Mouse (Mus musculus) thymus, adult 2 months (tissue): ENCODE data around the gene Mterf1b. TPM values are rescaled to one million over a fixed set of nuclear protein-coding genes. Genes with fewer than 3 reads are reported as not detected.
"Not testable (repeated sequence)": the region's sequence is repeated elsewhere in the genome, so short reads cannot be mapped to it uniquely, and the experiment has no call there.

ENCODE experiments used
- DNase-seq: peaks from one replicate; pipeline ENCODE4 v3.0.0; 2021
- H3K27ac ChIP-seq: fragments of 200-500 bp; 2 replicates; pipeline ENCODE4 v1.5.1; 2012; ENCODE audit warnings: low read length, control low read depth; ENCODE audit not compliant: control insufficient read depth, insufficient read depth
- H3K27me3 ChIP-seq: fragments of 200-500 bp; 2 replicates; pipeline ENCODE4 v1.6.1; 2012; ENCODE audit warnings: mild to moderate bottlenecking, low read length, moderate library complexity, mixed read lengths; ENCODE audit not compliant: control insufficient read depth, insufficient read depth
- H3K36me3 ChIP-seq: fragments of 200-500 bp; 2 replicates; pipeline ENCODE4 v1.6.1; 2012; ENCODE audit warnings: mild to moderate bottlenecking, low read length, moderate library complexity; ENCODE audit not compliant: control insufficient read depth, insufficient read depth
- H3K4me1 ChIP-seq: fragments of 200-500 bp; replicated peaks from 2 replicates; pipeline ENCODE4 v1.6.1; 2012; ENCODE audit warnings: low read length; ENCODE audit not compliant: control insufficient read depth, insufficient read depth
- H3K4me3 ChIP-seq: fragments of 200-500 bp; 2 replicates; pipeline ENCODE4 v1.5.1; 2012; ENCODE audit warnings: mild to moderate bottlenecking, low read length, control low read depth, moderate library complexity; ENCODE audit not compliant: control insufficient read depth, insufficient read depth
- CTCF ChIP-seq: fragments of 200-500 bp; IDR thresholded peaks from 2 replicates; pipeline ENCODE4 v1.5.1; 2012; ENCODE audit warnings: mild to moderate bottlenecking, control low read depth, low read length, moderate library complexity, borderline replicate concordance; ENCODE audit not compliant: control insufficient read depth, poor library complexity, insufficient read depth; ENCODE audit errors: extremely low read depth
- POLR2A ChIP-seq: fragments of 200-500 bp; IDR thresholded peaks from 2 replicates; pipeline ENCODE4 v1.6.1; 2012; ENCODE audit warnings: mild to moderate bottlenecking, low read length, control low read depth, moderate library complexity; ENCODE audit not compliant: control insufficient read depth, poor library complexity, insufficient read depth; ENCODE audit errors: extremely low read depth
- WGBS: fragments of 180-500 bp; shearing (Covaris S2); methylation state at CpG from one replicate; pipeline ENCODE4 v1.1.7; 2018; 5-methylcytosine and 5-hydroxymethylcytosine counted together
- polyA plus RNA-seq: library from polyadenylated mRNA; depleted of rRNA; stranded (reverse); fragments of >200 nt; gene quantifications from 2 replicates; pipeline ENCODE4 v1.2.3, GENCODE M21; 2012

The Mterf1b gene
- polyA plus RNA-seq, 1 experiment, result 0.34 TPM

- WGBS, result 59% methylated on average over 6 of the region's 6 CpGs
- H3K4me1 ChIP-seq, result no peaks in the 10 kb centered on the region
- no peaks in the 10 kb centered on the region for H3K36me3 ChIP-seq
- no peak overlapping the region for H3K27ac ChIP-seq
- DNase-seq, result no peak
- TF ChIP-seq CTCF, result no peak
- TF ChIP-seq POLR2A, result no peak
- H3K4me3 ChIP-seq, result no peak overlapping the region
- H3K27me3 ChIP-seq, result no peaks in the 10 kb centered on the region
Measured at GRCm38 (mm10) chr5:4179364-4179763, 12.8 kb upstream of the Mterf1b start.

DNA sequence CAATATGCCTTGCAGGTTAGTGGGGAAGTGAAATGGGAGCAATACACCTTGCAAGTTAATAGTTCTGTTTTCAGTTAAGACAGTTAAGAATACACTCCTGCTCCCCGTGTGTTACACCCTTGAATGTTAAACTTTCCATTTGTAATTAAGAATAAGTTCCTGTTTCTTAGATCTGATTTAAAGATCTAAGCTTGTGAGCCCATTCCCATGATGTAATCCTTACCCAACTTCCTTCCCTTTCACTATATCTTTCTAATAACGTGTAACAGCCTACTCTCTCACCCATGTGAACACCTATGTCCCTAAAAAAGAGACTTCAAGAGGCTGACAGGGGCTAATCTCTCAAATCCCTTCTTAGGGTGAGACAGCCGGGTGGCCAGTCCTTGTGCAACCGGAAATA, 5.4 kb upstream of the Mterf1b start:
- TF ChIP-seq POLR2A (no peak), CTCF (no peak)
- whole genome bisulfite sequencing, result 45% methylated on average over 4 of the region's 4 CpGs

GRCm38 (mm10) chr5:4192481-4193246, 497 bp downstream of the Mterf1b start:
- H3K27ac ChIP-seq, H3K4me3 ChIP-seq, H3K27me3 ChIP-seq, H3K36me3 ChIP-seq, H3K4me1 ChIP-seq, DNase-seq: not testable (repeated sequence)
- 2% methylated on average over 15 of the region's 27 CpGs for WGBS

More for the DNA sequence above, 5.4 kb upstream of the Mterf1b start:
- Histone ChIP-seq H3K27me3 (no peaks in the 10 kb centered on the region), H3K27ac (no peak overlapping the region), H3K4me3 (no peak overlapping the region), H3K36me3 (no peaks in the 10 kb centered on the region), H3K4me1 (no peaks in the 10 kb centered on the region)
- no peak for DNase-seq

- H3K27me3 ChIP-seq, result no peaks in the 10 kb centered on the region
- no peak for TF ChIP-seq POLR2A
- no peak for TF ChIP-seq CTCF
- no peak for DNase-seq
- WGBS, result 86% methylated on average over 5 of the region's 5 CpGs
- H3K4me1 ChIP-seq, result no peaks in the 10 kb centered on the region
- no peak overlapping the region for H3K27ac ChIP-seq
- H3K4me3 ChIP-seq, result no peak overlapping the region
- no peaks in the 10 kb centered on the region for H3K36me3 ChIP-seq
Measured at GRCm38 (mm10) chr5:4193247-4193628, 1.1 kb downstream of the Mterf1b start.

DNA sequence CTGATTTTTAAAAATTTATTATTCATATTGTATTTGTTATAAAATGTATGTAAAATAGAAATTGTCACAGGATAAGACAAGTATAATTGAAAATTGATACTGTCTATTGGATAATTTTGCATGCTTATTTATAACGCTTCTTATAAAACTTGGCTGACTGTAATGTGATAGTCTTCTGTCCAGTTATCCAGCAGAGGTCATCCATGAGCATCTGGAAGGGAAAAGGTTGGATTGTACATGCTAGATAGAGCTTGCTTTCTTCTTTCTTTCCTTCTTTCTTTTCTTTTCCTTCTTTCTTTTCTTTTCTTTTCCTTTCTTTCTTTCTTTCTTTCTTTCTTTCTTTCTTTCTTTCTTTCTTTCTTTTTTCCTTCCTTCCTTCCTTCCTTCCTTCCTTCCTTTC, 2.0 kb downstream of the Mterf1b start:
- no peaks in the 10 kb centered on the region for H3K4me1 ChIP-seq
- no peak for TF ChIP-seq POLR2A
- H3K4me3 ChIP-seq, result no peak overlapping the region
- no peaks in the 10 kb centered on the region for H3K36me3 ChIP-seq
- WGBS, result 98% methylated on average over 1 of the region's 1 CpGs
- DNase-seq, result no peak
- H3K27ac ChIP-seq, result no peak overlapping the region
- no peaks in the 10 kb centered on the region for H3K27me3 ChIP-seq

DNA sequence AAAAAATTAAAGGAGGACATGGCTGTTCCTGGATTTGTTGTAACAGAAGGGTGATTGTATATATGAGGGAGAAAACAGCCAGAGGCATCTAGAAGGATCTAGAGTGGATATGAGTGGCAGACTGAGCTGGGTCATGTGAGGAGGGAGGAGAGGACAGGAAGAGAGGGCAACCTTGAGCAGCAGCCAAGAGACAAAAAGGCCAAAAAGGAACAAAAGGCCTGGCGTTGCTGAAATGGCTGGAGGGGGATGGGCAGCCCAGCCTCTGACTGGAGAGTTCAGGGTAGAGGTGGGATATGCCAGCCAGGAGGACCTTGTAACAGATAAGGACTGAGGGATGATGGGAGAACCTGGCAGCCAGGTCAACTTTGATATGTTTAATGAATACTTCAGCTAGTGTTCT, 2.9 kb downstream of the Mterf1b start:
- no peak for DNase-seq
- TF ChIP-seq CTCF (no peak), POLR2A (no peak)
- Histone ChIP-seq H3K4me1 (no peaks in the 10 kb centered on the region), H3K36me3 (no peaks in the 10 kb centered on the region), H3K4me3 (no peak overlapping the region), H3K27me3 (no peaks in the 10 kb centered on the region), H3K27ac (no peak overlapping the region)
- 72% methylated on average over 1 of the region's 1 CpGs for WGBS

DNA sequence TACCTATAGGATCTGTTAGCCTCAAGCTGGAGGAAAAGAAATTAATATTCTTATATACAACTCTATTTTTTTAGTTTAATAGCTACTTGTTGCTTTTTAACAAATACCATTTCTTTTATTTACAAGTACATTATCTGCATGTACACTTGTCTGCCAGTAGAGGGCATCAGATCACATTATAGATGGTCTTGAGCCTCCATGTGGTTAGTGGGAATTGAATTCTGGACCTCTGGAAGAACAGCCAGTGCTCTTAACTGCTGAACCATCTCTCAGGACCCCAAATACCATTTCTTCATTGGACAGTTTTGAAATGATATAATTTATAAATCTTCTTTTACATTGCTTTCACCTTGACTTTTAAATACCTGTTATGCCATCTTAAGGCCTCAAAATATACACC, 9.2 kb downstream of the Mterf1b start:
- H3K36me3 ChIP-seq, result no peaks in the 10 kb centered on the region
- no peaks in the 10 kb centered on the region for H3K4me1 ChIP-seq
- DNase-seq, result no peak
- TF ChIP-seq POLR2A (no peak), CTCF (no peak)
- no peaks in the 10 kb centered on the region for H3K27me3 ChIP-seq
- no peak overlapping the region for H3K4me3 ChIP-seq
- no peak overlapping the region for H3K27ac ChIP-seq

DNA sequence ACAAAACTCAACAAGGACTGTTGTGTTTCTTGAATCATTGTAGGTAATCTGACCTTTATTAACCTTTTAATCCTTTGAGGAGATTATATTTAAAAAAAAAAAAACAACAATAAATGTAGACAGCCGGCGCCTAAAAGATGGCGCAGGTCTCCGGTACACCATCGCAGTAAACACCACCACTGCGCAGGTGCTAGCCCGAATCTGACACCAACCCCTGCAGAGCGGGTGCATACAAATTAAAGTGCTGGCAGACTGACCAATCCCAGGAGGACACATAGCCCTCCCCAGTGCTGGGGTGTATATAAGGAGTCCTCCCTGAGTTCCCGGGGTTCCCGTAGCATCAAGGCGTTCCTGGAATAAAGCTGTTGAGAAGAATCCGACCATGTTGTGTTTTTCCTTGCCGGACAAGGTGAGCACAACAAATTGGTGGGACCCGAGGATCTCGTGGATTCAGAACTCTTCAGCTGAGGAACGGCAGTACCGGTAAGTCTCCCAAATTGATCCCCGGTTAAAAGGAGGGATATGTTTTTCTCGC, 10.2 kb downstream of the Mterf1b start:
- 97% methylated on average over 19 of the region's 19 CpGs for WGBS
- not testable (repeated sequence) for DNase-seq, H3K27ac ChIP-seq, H3K4me3 ChIP-seq, H3K4me1 ChIP-seq, H3K27me3 ChIP-seq, H3K36me3 ChIP-seq

DNA sequence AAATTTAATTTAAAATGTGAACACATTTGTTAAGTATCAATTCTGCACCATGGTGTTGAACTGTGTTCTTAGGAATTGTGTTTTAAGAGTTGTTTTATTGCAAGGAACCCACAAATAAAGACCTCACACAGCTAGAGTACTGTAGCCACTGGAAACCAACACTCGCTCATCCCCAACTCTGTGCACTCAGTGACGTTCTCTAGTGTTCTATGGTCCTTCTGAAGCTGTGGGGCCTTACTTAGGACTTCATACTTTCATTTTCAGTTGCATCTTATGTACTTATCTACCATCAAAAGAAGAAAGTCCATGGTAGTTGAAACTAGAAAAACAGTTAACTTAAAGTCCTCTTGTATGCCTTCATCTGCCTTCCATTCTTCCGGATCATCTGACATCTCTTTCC, 17.9 kb downstream of the Mterf1b start:
- not testable (repeated sequence) for DNase-seq, H3K27ac ChIP-seq, H3K4me1 ChIP-seq, H3K36me3 ChIP-seq, H3K4me3 ChIP-seq, H3K27me3 ChIP-seq
- 78% methylated on average over 3 of the region's 3 CpGs for WGBS
